8 mouse cellular contexts compared by ENCODE assay signal in the genomic region with DNA sequence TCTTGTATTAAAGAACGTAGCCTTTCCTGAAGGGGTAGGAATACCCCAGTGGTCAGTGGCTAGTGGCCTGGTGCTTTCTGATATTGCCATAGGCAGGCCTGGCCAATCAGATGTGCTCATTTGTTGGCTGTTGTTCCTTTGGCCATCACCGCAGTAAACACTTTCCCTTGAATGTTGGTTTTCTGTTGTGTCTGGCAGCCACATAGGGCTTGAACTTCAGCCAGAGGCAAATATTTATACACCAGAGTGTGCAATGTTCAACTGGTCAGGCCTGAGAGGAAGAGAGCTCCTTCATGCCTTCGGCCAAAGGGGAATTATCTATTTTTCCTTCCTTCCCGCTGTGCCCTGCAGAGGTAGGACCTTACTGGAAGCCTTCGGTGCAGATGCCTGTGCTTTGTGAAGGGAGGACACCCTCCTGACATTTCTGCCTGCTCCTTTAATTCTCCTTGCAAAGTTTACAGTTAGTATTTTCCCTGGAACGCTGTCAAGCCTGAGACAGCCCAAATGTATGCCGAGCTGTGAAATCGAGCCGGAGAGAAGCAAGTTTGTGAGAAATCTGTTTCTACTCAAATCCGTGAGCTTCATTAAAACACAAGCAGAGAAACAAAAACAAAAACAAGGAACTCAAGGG.
DNase-seq lines count a peak whose midpoint lies in the region; ATAC-seq and TF ChIP-seq lines count a peak whose summit lies in the region.

No protein-coding gene starts in this region.

- no peak for TF ChIP-seq POLR2A in testis, adult 2 months (IDR thresholded peaks at IDR 0.05; ENCODE audit: control insufficient read depth, low read depth, low read length)

- H3K27me3 ChIP-seq in testis, adult 2 months (ENCODE audit: control insufficient read depth, insufficient read depth, low read length), result no peaks in the 10 kb centered on the region
- H3K27me3 ChIP-seq in forebrain, embryonic 13.5 days, result no peaks in the 10 kb centered on the region
- no peaks in the 10 kb centered on the region for H3K27me3 ChIP-seq in midbrain, embryonic 15.5 days (replicated peaks)

- DNase-seq in testis, postnatal 14 days (ENCODE audit: low spot score), result no peak
- DNase-seq in heart, postnatal 4 days, result peak; percentile 56
- DNase-seq in left cerebral cortex, adult 11 months (ENCODE audit: low spot score), result peak; percentile 17
- no peak for DNase-seq in embryo, embryonic 11 days

- no peak overlapping the region for H3K9ac ChIP-seq in forebrain, embryonic 13.5 days
- H3K9ac ChIP-seq in midbrain, embryonic 15.5 days, result no peak overlapping the region

- H3K36me3 ChIP-seq in testis, adult 2 months (ENCODE audit: control insufficient read depth, insufficient read depth, low read length), result no peaks in the 10 kb centered on the region
- H3K36me3 ChIP-seq in forebrain, embryonic 13.5 days (ENCODE audit: poor library complexity, severe bottlenecking), result no peaks in the 10 kb centered on the region
- H3K36me3 ChIP-seq in midbrain, embryonic 15.5 days (replicated peaks), result no peaks in the 10 kb centered on the region

- peaks cover 9% of the 10 kb centered on the region for H3K4me1 ChIP-seq in testis, adult 2 months (ENCODE audit: control insufficient read depth, insufficient read depth, low read length)
- peaks cover 72% of the 10 kb centered on the region for H3K4me1 ChIP-seq in forebrain, embryonic 13.5 days
- H3K4me1 ChIP-seq in midbrain, embryonic 15.5 days, result peaks cover 11% of the 10 kb centered on the region

- ATAC-seq in forebrain, embryonic 13.5 days, result peak; percentile 20; the same call in 1 of the 2 replicates
- ATAC-seq in midbrain, embryonic 15.5 days (replicated peaks), result peak; percentile 34; the same call in 1 of the 2 replicates
- ATAC-seq in inflammation-experienced regulatory T-cells, adult 6 months, result no peak

- H3K9me3 ChIP-seq in forebrain, embryonic 13.5 days (replicated peaks), result no peaks in the 10 kb centered on the region
- H3K9me3 ChIP-seq in midbrain, embryonic 15.5 days, result no peaks in the 10 kb centered on the region

- peak overlapping the region; percentile 99 for H3K27ac ChIP-seq in testis, adult 2 months (ENCODE audit: control insufficient read depth, insufficient read depth, low read depth, low read length)
- H3K27ac ChIP-seq in forebrain, embryonic 13.5 days, result peak overlapping the region; percentile 88
- H3K27ac ChIP-seq in midbrain, embryonic 15.5 days, result peak overlapping the region; percentile 74

- H3K4me2 ChIP-seq in forebrain, embryonic 13.5 days, result peak overlapping the region; percentile 51
- peak overlapping the region; percentile 28 for H3K4me2 ChIP-seq in midbrain, embryonic 15.5 days

- peak overlapping the region; percentile 98 for H3K4me3 ChIP-seq in testis, adult 2 months (ENCODE audit: control insufficient read depth, low read depth, low read length)
- peak overlapping the region; percentile 28 for H3K4me3 ChIP-seq in forebrain, embryonic 13.5 days
- H3K4me3 ChIP-seq in midbrain, embryonic 15.5 days, result peak overlapping the region; percentile 28

- WGBS in forebrain, embryonic 13.5 days, result 65% methylated on average over 10 of the region's 10 CpGs
- 64% methylated on average over 10 of the region's 10 CpGs for WGBS in midbrain, embryonic 15.5 days

- TF ChIP-seq CTCF in testis, adult 2 months (IDR thresholded peaks at IDR 0.05; ENCODE audit: control insufficient read depth, insufficient read depth, insufficient replicate concordance, low read depth, low read length), result no peak

Comparison
In these comparisons a context has a peak if more than half of its experiments do, and no peak if none do; other contexts are left out.
1. H3K4me3 ChIP-seq: peak in every context shown above with its lines; median percentile 98 in testis, adult 2 months; 28 in forebrain, embryonic 13.5 days; 28 in midbrain, embryonic 15.5 days.
2. DNase-seq: peak in heart, postnatal 4 days (single experiment) and left cerebral cortex, adult 11 months (single experiment); none in testis, postnatal 14 days (single experiment) and embryo, embryonic 11 days (single experiment).
3. Peak in every context shown above with its lines, with median percentiles within 50 percentile points of each other: H3K27ac ChIP-seq.